Mouse (Mus musculus) retina, postnatal 7 days (tissue): ENCODE results near the gene Pou6f1.
"Not testable (repeated sequence)": the region's sequence is repeated elsewhere in the genome, so short reads cannot be mapped to it uniquely, and the experiment has no call there.

Experiments
- DNase-seq: peaks from one replicate; pipeline ENCODE4 v3.0.0-alpha.2; 2012; ENCODE audit warnings: low read depth, low spot score

Pou6f1 gene

GRCm38 (mm10) chr15:100619200-100619599, 19.4 kb upstream of the Pou6f1 start:
- no peak for DNase-seq

- DNase-seq, result no peak
These were observed 16.4 kb upstream of the Pou6f1 start for GRCm38 (mm10) chr15:100616221-100616620.

- peak; percentile 84 for DNase-seq
These were observed 16.0 kb upstream of the Pou6f1 start for GRCm38 (mm10) chr15:100615825-100616220.

- peak; percentile 98 for DNase-seq
These were observed 15.4 kb upstream of the Pou6f1 start, which contains the start of gene Dazap2 for GRCm38 (mm10) chr15:100614996-100615824. TSS of gene Dazap2 (plus strand) at chr15:100615349.

- DNase-seq, result peak; percentile 9
These were observed 14.6 kb upstream of the Pou6f1 start for GRCm38 (mm10) chr15:100614218-100614995.

- DNase-seq, result peak; percentile 53
These were observed 13.8 kb upstream of the Pou6f1 start for GRCm38 (mm10) chr15:100613584-100613983.

GRCm38 (mm10) chr15:100612432-100612831, 12.6 kb upstream of the Pou6f1 start:
- no peak for DNase-seq

GRCm38 (mm10) chr15:100611951-100612350, 12.2 kb upstream of the Pou6f1 start:
- DNase-seq, result no peak

- DNase-seq, result not testable (repeated sequence)
These were observed 6.9 kb upstream of the Pou6f1 start for GRCm38 (mm10) chr15:100606677-100607076.

- no peak for DNase-seq
These were observed 1.9 kb upstream of the Pou6f1 start for GRCm38 (mm10) chr15:100601669-100602068.

GRCm38 (mm10) chr15:100600696-100601272, 1.0 kb upstream of the Pou6f1 start:
- DNase-seq, result no peak

GRCm38 (mm10) chr15:100600047-100600695, 387 bp upstream of the Pou6f1 start:
- DNase-seq, result peak; percentile 81

- peak; percentile 8 for DNase-seq
These were observed 905 bp downstream of the Pou6f1 start for GRCm38 (mm10) chr15:100598883-100599275.

GRCm38 (mm10) chr15:100598287-100598882, 1.4 kb downstream of the Pou6f1 start:
- no peak for DNase-seq

- DNase-seq, result no peak
These were observed 7.0 kb downstream of the Pou6f1 start for GRCm38 (mm10) chr15:100592817-100593216.

- DNase-seq, result no peak
These were observed 9.3 kb downstream of the Pou6f1 start for GRCm38 (mm10) chr15:100590436-100590835.

- DNase-seq, result no peak
These were observed 11.5 kb downstream of the Pou6f1 start for GRCm38 (mm10) chr15:100588297-100588696.

GRCm38 (mm10) chr15:100587166-100587565, 12.6 kb downstream of the Pou6f1 start:
- DNase-seq, result no peak

GRCm38 (mm10) chr15:100585931-100586330, 13.9 kb downstream of the Pou6f1 start:
- DNase-seq, result no peak

GRCm38 (mm10) chr15:100580108-100580507, 19.7 kb downstream of the Pou6f1 start:
- DNase-seq, result no peak

GRCm38 (mm10) chr15:100577972-100578371, 21.8 kb downstream of the Pou6f1 start:
- DNase-seq, result no peak
